Mouse (Mus musculus) intestine, embryonic 15.5 days (tissue): ENCODE measurements at regions not wholly inside any gene's neighbourhood (a gene's known extent, or its start where the extent isn't known, plus 50 kb on each side); places are given as distances from the start of the nearest gene placed in this dataset.
A peak's percentile ranks its signal among the peaks of the same experiment; 100 is the strongest.

Source experiments
- ATAC-seq: fragments of 200-750 bp; cut with Nextera tagmentation; 2 replicates; pipeline ENCODE4 v1.8.0; 2017; ENCODE audit warnings: moderate TSS enrichment, moderate library complexity
- H3K27ac ChIP-seq: fragments of 300-500 bp; sonication (generic); 2 replicates; pipeline ENCODE4 v1.5.1; 2015; ENCODE audit warnings: mild to moderate bottlenecking, inconsistent platforms
- H3K27me3 ChIP-seq: fragments of 300-500 bp; sonication (generic); replicated peaks from 2 replicates; pipeline ENCODE4 v1.6.1; 2015; ENCODE audit warnings: inconsistent platforms
- H3K36me3 ChIP-seq: fragments of 300-500 bp; sonication (generic); 2 replicates; pipeline ENCODE4 v1.6.1; 2015; ENCODE audit warnings: inconsistent platforms
- H3K4me1 ChIP-seq: fragments of 300-500 bp; sonication (generic); replicated peaks from 2 replicates; pipeline ENCODE4 v1.6.1; 2015; ENCODE audit warnings: inconsistent platforms
- H3K4me2 ChIP-seq: fragments of 300-500 bp; sonication (generic); replicated peaks from 2 replicates; pipeline ENCODE4 v1.6.1; 2015; ENCODE audit warnings: mild to moderate bottlenecking, inconsistent platforms
- H3K4me3 ChIP-seq: fragments of 300-500 bp; sonication (generic); replicated peaks from 2 replicates; pipeline ENCODE4 v1.5.1; 2015; ENCODE audit warnings: inconsistent platforms
- H3K9ac ChIP-seq: fragments of 300-500 bp; sonication (generic); 2 replicates; pipeline ENCODE4 v1.6.1; 2015; ENCODE audit warnings: inconsistent platforms
- H3K9me3 ChIP-seq: fragments of 300-500 bp; sonication (generic); 2 replicates; pipeline ENCODE4 v1.6.1; 2016; ENCODE audit warnings: inconsistent platforms
- WGBS: fragments of 180-500 bp; shearing (Covaris S2); methylation state at CpG from one replicate; pipeline ENCODE4 v1.1.7; 2015; 5-methylcytosine and 5-hydroxymethylcytosine counted together

GRCm38 (mm10) chr3:144270206-144270605, 65.2 kb upstream of the Lmo4 start:
- H3K9ac ChIP-seq, result no peak overlapping the region
- H3K4me1 ChIP-seq, result no peaks in the 10 kb centered on the region
- ATAC-seq, result no peak
- no peak overlapping the region for H3K4me3 ChIP-seq
- no peak overlapping the region for H3K4me2 ChIP-seq
- H3K9me3 ChIP-seq, result no peaks in the 10 kb centered on the region
- H3K27ac ChIP-seq, result no peak overlapping the region
- H3K27me3 ChIP-seq, result no peaks in the 10 kb centered on the region
- no peaks in the 10 kb centered on the region for H3K36me3 ChIP-seq
- 80% methylated on average over 6 of the region's 6 CpGs for WGBS

GRCm38 (mm10) chr3:144264554-144264953, 59.5 kb upstream of the Lmo4 start:
- no peak overlapping the region for H3K4me2 ChIP-seq
- no peak overlapping the region for H3K27ac ChIP-seq
- no peaks in the 10 kb centered on the region for H3K9me3 ChIP-seq
- no peaks in the 10 kb centered on the region for H3K27me3 ChIP-seq
- H3K9ac ChIP-seq, result no peak overlapping the region
- no peak for ATAC-seq
- WGBS, result 58% methylated on average over 3 of the region's 3 CpGs
- H3K4me3 ChIP-seq, result no peak overlapping the region
- H3K36me3 ChIP-seq, result no peaks in the 10 kb centered on the region
- no peaks in the 10 kb centered on the region for H3K4me1 ChIP-seq

GRCm38 (mm10) chr3:144260886-144261285, 55.9 kb upstream of the Lmo4 start:
- no peak overlapping the region for H3K9ac ChIP-seq
- H3K9me3 ChIP-seq, result no peaks in the 10 kb centered on the region
- WGBS, result 92% methylated on average over 2 of the region's 2 CpGs
- H3K4me3 ChIP-seq, result no peak overlapping the region
- no peaks in the 10 kb centered on the region for H3K27me3 ChIP-seq
- ATAC-seq, result no peak
- no peaks in the 10 kb centered on the region for H3K4me1 ChIP-seq
- H3K36me3 ChIP-seq, result no peaks in the 10 kb centered on the region
- H3K4me2 ChIP-seq, result no peak overlapping the region
- no peak overlapping the region for H3K27ac ChIP-seq

GRCm38 (mm10) chr3:144257714-144258517, 52.9 kb upstream of the Lmo4 start:
- no peak overlapping the region for H3K9ac ChIP-seq
- no peak overlapping the region for H3K4me2 ChIP-seq
- H3K27ac ChIP-seq, result no peak overlapping the region
- no peak for ATAC-seq
- H3K36me3 ChIP-seq, result no peaks in the 10 kb centered on the region
- no peak overlapping the region for H3K4me3 ChIP-seq
- H3K9me3 ChIP-seq, result no peaks in the 10 kb centered on the region
- 75% methylated on average over 6 of the region's 6 CpGs for WGBS
- no peaks in the 10 kb centered on the region for H3K27me3 ChIP-seq
- H3K4me1 ChIP-seq, result 0 out of 2 replicates have a peak, but pooled peaks cover 3% of the 10 kb centered on the region

- Histone ChIP-seq H3K9ac (no peak overlapping the region), H3K4me1 (0 out of 2 replicates have a peak, but pooled peaks cover 3% of the 10 kb centered on the region), H3K27me3 (no peaks in the 10 kb centered on the region), H3K4me2 (no peak overlapping the region), H3K9me3 (no peaks in the 10 kb centered on the region), H3K4me3 (no peak overlapping the region), H3K36me3 (no peaks in the 10 kb centered on the region), H3K27ac (no peak overlapping the region)
- 86% methylated on average over 9 of the region's 9 CpGs for WGBS
- no peak for ATAC-seq
These were observed 52.2 kb upstream of the Lmo4 start for GRCm38 (mm10) chr3:144257196-144257595.

GRCm38 (mm10) chr3:144255596-144256550, 50.9 kb upstream of the Lmo4 start:
- Histone ChIP-seq H3K4me2 (no peak overlapping the region), H3K4me3 (no peak overlapping the region), H3K27ac (no peak overlapping the region), H3K9ac (no peak overlapping the region), H3K36me3 (no peaks in the 10 kb centered on the region), H3K9me3 (no peaks in the 10 kb centered on the region), H3K4me1 (0 out of 2 replicates have a peak, but pooled peaks cover 3% of the 10 kb centered on the region), H3K27me3 (no peaks in the 10 kb centered on the region)
- ATAC-seq, result peak; percentile 77
- 47% methylated on average over 12 of the region's 12 CpGs for WGBS
